Mouse (Mus musculus) gastrocnemius, postnatal 36 days (tissue): ENCODE data around the gene Lipe. TPM values are rescaled to one million over a fixed set of nuclear protein-coding genes. Genes with fewer than 3 reads are reported as not detected.
A peak's percentile ranks its signal among the peaks of the same experiment; 100 is the strongest.
"Not testable (repeated sequence)": the region's sequence is repeated elsewhere in the genome, so short reads cannot be mapped to it uniquely, and the experiment has no call there.

ENCODE experiments used
- DNase-seq, 2 experiments: peaks; one replicate each; pipeline ENCODE4 v3.0.0; 2022
- intact Hi-C: fragments of 180-260 bp; cut with DNase I; formaldehyde crosslinking; loops from one replicate; pipeline ENCODE4 v1.15.1; 2025
- long read RNA-seq, 2 experiments: library from polyadenylated mRNA; stranded (forward); transcript quantifications; one replicate each; pipeline ENCODE4 v2.0.0; 2021
- total RNA-seq, 2 experiments: library from RNA; stranded (reverse); gene quantifications; 2 replicates each; pipeline ENCODE4 v1.2.3; 2021

Gene Lipe
- 10 to 100 TPM; 18.6 to 20.6 TPM for total RNA-seq
- long read RNA-seq, experiment 1, partial matches to known transcripts: 1 of 6 reads
- long read RNA-seq, experiment 1, other reads (novel, unspliced or antisense): 2 of 6 reads
- long read RNA-seq, experiment 2, partial matches to known transcripts: 0 of 4 reads
- long read RNA-seq, experiment 2, other reads (novel, unspliced or antisense): 2 of 4 reads

GRCm38 (mm10) chr7:25398610-25399009, at the start of gene Lipe:
Gene Lipe (minus strand): TSS chr7:25398710.
- intact Hi-C loops: no loop called here
- no peak for DNase-seq

- no peak for DNase-seq
- intact Hi-C loops: no loop called here
Measured at GRCm38 (mm10) chr7:25440816-25441153, 42.3 kb upstream of the Lipe start.

- intact Hi-C loops: no loop called here
- no peak for DNase-seq
Measured at GRCm38 (mm10) chr7:25439978-25440815, 41.7 kb upstream of the Lipe start.

- no peak for DNase-seq
- intact Hi-C loops: no loop called here
Measured at GRCm38 (mm10) chr7:25439124-25439822, 40.8 kb upstream of the Lipe start.

- no peak for DNase-seq
- intact Hi-C loops: no loop called here
Measured at GRCm38 (mm10) chr7:25436704-25437103, 38.2 kb upstream of the Lipe start.

GRCm38 (mm10) chr7:25436226-25436625, 37.7 kb upstream of the Lipe start:
- no peak for DNase-seq
- intact Hi-C loops: no loop called here

GRCm38 (mm10) chr7:25435546-25435851, 37.0 kb upstream of the Lipe start:
- no peak for DNase-seq
- intact Hi-C loops: no loop called here

- DNase-seq: no peak
- intact Hi-C loops: no loop called here
Measured at GRCm38 (mm10) chr7:25434654-25435545, 36.4 kb upstream of the Lipe start.

GRCm38 (mm10) chr7:25433781-25434560, 35.5 kb upstream of the Lipe start:
- intact Hi-C loops: no loop called here
- no peak for DNase-seq

- intact Hi-C loops: no loop called here
- DNase-seq: no peak
Measured at GRCm38 (mm10) chr7:25433007-25433541, 34.6 kb upstream of the Lipe start.

GRCm38 (mm10) chr7:25432381-25432780, 33.9 kb upstream of the Lipe start:
- intact Hi-C loops: no loop called here
- DNase-seq: no peak

- DNase-seq: no peak
- intact Hi-C loops: no loop called here
Measured at GRCm38 (mm10) chr7:25429886-25430784, 31.6 kb upstream of the Lipe start.

GRCm38 (mm10) chr7:25428321-25428720, 29.8 kb upstream of the Lipe start:
- intact Hi-C loops: no loop called here
- no peak for DNase-seq

GRCm38 (mm10) chr7:25427144-25427543, 28.6 kb upstream of the Lipe start:
- intact Hi-C loops: no loop called here
- no peak for DNase-seq

- DNase-seq, intact Hi-C loops: not testable (repeated sequence)
Measured at GRCm38 (mm10) chr7:25426380-25426779, 27.9 kb upstream of the Lipe start.

GRCm38 (mm10) chr7:25424429-25424828, 25.9 kb upstream of the Lipe start:
- intact Hi-C loops: loop anchor here (2.0 to 5.0 kb wide), 3 partner anchors 54 to 173 kb away; partner anchors contain the start of gene Ceacam2
- DNase-seq: peak in 1 of 2 experiments; percentile 68

- DNase-seq: no peak
- intact Hi-C loops: loop anchor here (5.0 kb wide), 2 partner anchors 115 to 175 kb away; partner anchors contain the start of gene Ceacam2
Measured at GRCm38 (mm10) chr7:25422286-25422841, 23.9 kb upstream of the Lipe start.

- intact Hi-C loops: loop anchor here (5.0 kb wide), 2 partner anchors 117 to 177 kb away; partner anchors contain the start of gene Ceacam2
- DNase-seq: no peak
Measured at GRCm38 (mm10) chr7:25419943-25420342, 21.4 kb upstream of the Lipe start.
